ENCODE assay signal across 9 mouse cellular contexts in the genomic region with DNA sequence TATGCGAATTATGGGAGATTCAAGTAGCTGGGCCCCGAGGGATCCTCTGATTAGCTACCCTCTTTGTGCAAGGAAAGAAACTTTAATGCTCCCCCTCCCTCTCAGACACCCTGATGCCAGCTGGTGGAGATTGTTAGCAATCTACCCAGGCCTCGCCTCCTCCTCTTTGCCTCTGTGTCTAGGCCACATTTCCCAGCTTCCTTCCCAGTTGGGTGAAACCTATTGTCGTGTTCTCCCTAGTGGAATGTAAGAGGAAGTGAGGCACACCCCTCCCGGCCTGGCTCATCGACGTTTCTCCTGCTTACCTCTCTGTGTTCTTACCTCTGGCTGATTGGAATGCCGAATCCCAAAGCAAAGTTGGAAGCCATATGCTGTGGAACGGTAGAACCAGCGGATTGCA. TPM values are rescaled to one million over a fixed set of nuclear protein-coding genes. Genes with fewer than 3 reads are reported as not detected.
A peak's percentile ranks its signal among the peaks of the same experiment; 100 is the strongest.
DNase-seq lines count a peak whose midpoint lies in the region; ATAC-seq and TF ChIP-seq lines count a peak whose summit lies in the region.
"Had no signal": no experiment of that assay in that cellular context is flagged by ENCODE, and none has a peak within 500 bp of the region (broad histone marks: within the 10 kb centered on the region; RNA-seq: fewer than 3 reads in every experiment).

No protein-coding gene starts in this region.

- peak overlapping the region; percentile 87 for H3K27ac ChIP-seq in heart, adult 2 months
- no peak overlapping the region for H3K27ac ChIP-seq in heart, embryonic 11.5 days (ENCODE audit: low read depth, low read length)
- peak overlapping the region; percentile 22 for H3K27ac ChIP-seq in heart, embryonic 15.5 days
- no peak overlapping the region for H3K27ac ChIP-seq in forebrain, embryonic 11.5 days (ENCODE audit: low read depth, low read length)

- no peak for ATAC-seq in heart, embryonic 11.5 days (replicated peaks; ENCODE audit: insufficient number of reproducible peaks, low FRiP score, low TSS enrichment)
- ATAC-seq in heart, embryonic 15.5 days (replicated peaks; ENCODE audit: insufficient number of reproducible peaks, insufficient read depth, low FRiP score, low read depth), result no peak
- no peak for ATAC-seq in forebrain, embryonic 11.5 days (replicated peaks; ENCODE audit: low FRiP score)
- ATAC-seq: inflammation-experienced regulatory T-cells, adult 6 months had no signal

- H3K4me1 ChIP-seq in heart, adult 2 months (ENCODE audit: control insufficient read depth, insufficient read depth, low read length), result peaks cover 41% of the 10 kb centered on the region
- peaks cover 14% of the 10 kb centered on the region for H3K4me1 ChIP-seq in heart, embryonic 11.5 days (ENCODE audit: control insufficient read depth, insufficient read depth, low read length)
- H3K4me1 ChIP-seq in heart, embryonic 15.5 days (replicated peaks), result peaks cover 32% of the 10 kb centered on the region
- H3K4me1 ChIP-seq in lung, adult 2 months (ENCODE audit: control insufficient read depth, insufficient read depth, low read length), result peaks cover 44% of the 10 kb centered on the region
- H3K4me1 ChIP-seq in forebrain, embryonic 11.5 days (replicated peaks; ENCODE audit: control insufficient read depth, insufficient read depth, low read length), result peaks cover 9% of the 10 kb centered on the region

- no peaks in the 10 kb centered on the region for H3K27me3 ChIP-seq in heart, adult 2 months (ENCODE audit: control insufficient read depth, insufficient read depth, low read length)
- H3K27me3 ChIP-seq in heart, embryonic 11.5 days (ENCODE audit: control insufficient read depth, insufficient read depth, low read length), result no peaks in the 10 kb centered on the region
- no peaks in the 10 kb centered on the region for H3K27me3 ChIP-seq in heart, embryonic 15.5 days
- H3K27me3 ChIP-seq in forebrain, embryonic 11.5 days (ENCODE audit: control insufficient read depth, insufficient read depth, low read length), result no peaks in the 10 kb centered on the region

- H3K9me3 ChIP-seq in heart, embryonic 11.5 days (replicated peaks; ENCODE audit: control insufficient read depth, low read length), result no peaks in the 10 kb centered on the region
- no peaks in the 10 kb centered on the region for H3K9me3 ChIP-seq in heart, embryonic 15.5 days (replicated peaks)
- H3K9me3 ChIP-seq in forebrain, embryonic 11.5 days (ENCODE audit: control insufficient read depth, low read length), result no peaks in the 10 kb centered on the region

- DNase-seq in heart, adult 2 months, result peak; percentile 62 to 73
- DNase-seq in R1 (ENCODE audit: low read depth, low spot score) (peak; percentile 79), liver (no peak)
- peak; percentile 38 for DNase-seq in lung, adult 2 months
- DNase-seq in natural killer cell, adult 2 months (ENCODE audit: low spot score in 2 of 2), result no peak
- DNase-seq in forebrain, embryonic 11.5 days (ENCODE audit: low spot score), result no peak

- 39% methylated on average over 10 of the region's 10 CpGs for WGBS in heart, adult 2 months
- WGBS in heart, embryonic 11.5 days (ENCODE audit: insufficient replicate concordance), result 53% methylated on average over 10 of the region's 10 CpGs
- 59% methylated on average over 10 of the region's 10 CpGs for WGBS in heart, embryonic 15.5 days
- WGBS in lung, adult 2 months, result 37% methylated on average over 10 of the region's 10 CpGs
- 72% methylated on average over 10 of the region's 10 CpGs for WGBS in forebrain, embryonic 11.5 days

- peak; percentile 98 for TF ChIP-seq EP300 in heart, adult 2 months (IDR thresholded peaks at IDR 0.05; ENCODE audit: insufficient read depth, low read depth, low read length)

- no peak overlapping the region for H3K4me2 ChIP-seq in heart, embryonic 11.5 days
- no peak overlapping the region for H3K4me2 ChIP-seq in heart, embryonic 15.5 days
- H3K4me2 ChIP-seq in forebrain, embryonic 11.5 days (ENCODE audit: low read depth, low read length, severe bottlenecking), result no peak overlapping the region

- no peak overlapping the region for H3K9ac ChIP-seq in heart, adult 2 months (ENCODE audit: low read depth, low read length)
- H3K9ac ChIP-seq in heart, embryonic 11.5 days (ENCODE audit: low read depth, low read length), result no peak overlapping the region
- H3K9ac ChIP-seq in heart, embryonic 15.5 days, result no peak overlapping the region
- H3K9ac ChIP-seq in forebrain, embryonic 11.5 days (ENCODE audit: low read length), result no peak overlapping the region

- no peak overlapping the region for H3K4me3 ChIP-seq in heart, adult 2 months
- no peak overlapping the region for H3K4me3 ChIP-seq in heart, embryonic 11.5 days (ENCODE audit: low read depth, low read length)
- H3K4me3 ChIP-seq in heart, embryonic 15.5 days, result no peak overlapping the region
- no peak overlapping the region for H3K4me3 ChIP-seq in lung, adult 2 months (replicated peaks; ENCODE audit: extremely low read depth, low read depth, low read length)
- no peak overlapping the region for H3K4me3 ChIP-seq in forebrain, embryonic 11.5 days (ENCODE audit: low read depth, low read length)

- intact Hi-C loops in heart, adult 2 months (cut with DNase I), result loop anchor here (1.0 to 2.0 kb wide), 2 partner anchors 34 to 99 kb away; no protein-coding TSS in a partner anchor

- H3K79me2 ChIP-seq in heart, adult 2 months (replicated peaks; ENCODE audit: control insufficient read depth, insufficient read depth, low read length), result no peaks in the 10 kb centered on the region; the same call in 1 of the 2 replicates

- H3K36me3 ChIP-seq in heart, adult 2 months (ENCODE audit: control insufficient read depth, insufficient read depth, low read length), result peaks cover 13% of the 10 kb centered on the region
- no peaks in the 10 kb centered on the region for H3K36me3 ChIP-seq in heart, embryonic 11.5 days (ENCODE audit: control insufficient read depth, insufficient read depth, low read length)
- no peaks in the 10 kb centered on the region for H3K36me3 ChIP-seq in heart, embryonic 15.5 days
- H3K36me3 ChIP-seq in forebrain, embryonic 11.5 days (ENCODE audit: control insufficient read depth, insufficient read depth, low read length), result no peaks in the 10 kb centered on the region

- peak; percentile 28 for TF ChIP-seq CTCF in heart, adult 2 months (IDR thresholded peaks at IDR 0.05)
- TF ChIP-seq CTCF in lung, adult 2 months (IDR thresholded peaks at IDR 0.05; ENCODE audit: insufficient read depth, low read length), result no peak

- peak; percentile 40 for TF ChIP-seq POLR2A in heart, adult 2 months (IDR thresholded peaks at IDR 0.05; ENCODE audit: insufficient read depth, low read depth, low read length)
- no peak for TF ChIP-seq POLR2A in lung, adult 2 months (IDR thresholded peaks at IDR 0.05; ENCODE audit: borderline replicate concordance, extremely low read depth, low read depth, low read length)

RNA-seq across cellular contexts. Expression of gene Heg1, which starts 3.4 kb away (rescaled TPM):
- 100 to 1,000 TPM; 126 to 148 TPM for total RNA-seq in heart, adult 2 months (2021)
- polyA plus RNA-seq in heart, adult 2 months (2012; rRNA removed), result 60.6 and 123 TPM in 2 replicates
- 31.3 and 37.2 TPM in 2 replicates for polyA plus RNA-seq in heart, embryonic 11.5 days (2014; fragmentation: Nextera tagmentation; extraction: Ambion mirVana)
- polyA plus RNA-seq in heart, embryonic 15.5 days (2015; fragmentation: Nextera tagmentation; extraction: Ambion mirVana), result 30.5 and 42.5 TPM in 2 replicates
- polyA plus RNA-seq in lung, adult 2 months (2012; rRNA removed), result 150 and 153 TPM in 2 replicates
- 39.8 and 43.9 TPM in 2 replicates for polyA plus RNA-seq in forebrain, embryonic 11.5 days (2014; fragmentation: Nextera tagmentation; extraction: Ambion mirVana)

Comparison
In these comparisons a context has a peak if more than half of its experiments do, and no peak if none do; other contexts are left out.
1. H3K27ac ChIP-seq: peak in heart, adult 2 months (single experiment) and heart, embryonic 15.5 days (single experiment); none in heart, embryonic 11.5 days (single experiment) and forebrain, embryonic 11.5 days (single experiment).
2. DNase-seq: peak in heart, adult 2 months (2 of 2), R1 (single experiment) and lung, adult 2 months (single experiment); none in liver (single experiment), natural killer cell, adult 2 months (0 of 2) and forebrain, embryonic 11.5 days (single experiment).